Mouse (Mus musculus) G1E (cell line): Measurements from ENCODE around the gene Icam4.

Experiments used
- CTCF ChIP-seq: IDR thresholded peaks from 2 replicates; pipeline ENCODE4 v1.5.1; 2012; ENCODE audit warnings: low read depth, low read length, inconsistent platforms, mixed read lengths
- GATA1 ChIP-seq: IDR thresholded peaks from 2 replicates; pipeline ENCODE4 v1.6.1; 2012; ENCODE audit warnings: borderline replicate concordance, low read length, inconsistent platforms, mixed read lengths
- GATA2 ChIP-seq: IDR thresholded peaks from 2 replicates; pipeline ENCODE4 v1.6.1; 2012; ENCODE audit warnings: low read depth, low read length, inconsistent platforms, borderline replicate concordance
- POLR2AphosphoS5 ChIP-seq: IDR thresholded peaks from 2 replicates; pipeline ENCODE4 v1.6.1; 2012; ENCODE audit warnings: low read depth, low read length, inconsistent platforms; ENCODE audit not compliant: insufficient replicate concordance
- TAL1 ChIP-seq: conservative IDR thresholded peaks from 2 replicates; pipeline ENCODE4 v1.6.1; 2012; ENCODE audit warnings: low read depth, low read length, inconsistent platforms, mixed read lengths

DNA sequence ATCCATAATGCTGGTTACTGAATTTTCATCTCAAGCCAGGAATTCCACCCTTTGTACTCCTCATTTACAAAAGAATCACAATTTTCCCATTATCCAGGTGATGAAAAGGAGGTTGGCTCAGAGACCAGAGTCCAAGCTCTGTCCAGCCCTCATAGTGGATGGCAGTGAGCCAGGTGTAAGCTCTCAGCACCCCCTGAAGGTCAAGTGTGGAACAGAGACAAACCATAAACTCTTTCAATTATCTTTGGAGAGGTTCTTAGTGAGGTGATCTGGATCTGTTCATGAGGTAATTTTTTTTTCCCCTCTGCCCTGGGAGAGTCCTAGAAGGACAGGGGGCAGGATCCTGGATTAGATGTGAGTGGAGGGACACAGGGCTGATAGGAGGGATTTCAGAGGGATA lies 28.4 kb upstream of the Icam4 start:
- no peak for TF ChIP-seq CTCF
- no peak for TF ChIP-seq TAL1
- TF ChIP-seq GATA1 = no peak
- no peak for TF ChIP-seq GATA2
- TF ChIP-seq POLR2AphosphoS5 = no peak
